ENCODE assay signal across 9 mouse cellular contexts in genomic region chr9:27307265-27307664, GRCm38 (mm10). TPM values are rescaled to one million over a fixed set of nuclear protein-coding genes. Genes with fewer than 3 reads are reported as not detected.
DNase-seq lines count a peak whose midpoint lies in the region; ATAC-seq and TF ChIP-seq lines count a peak whose summit lies in the region.
"Had no signal": no experiment of that assay in that cellular context is flagged by ENCODE, and none has a peak within 500 bp of the region (broad histone marks: within the 10 kb centered on the region; RNA-seq: fewer than 3 reads in every experiment).

No protein-coding gene starts in this region.

- no peak; the same call in none of the 2 replicates for TF ChIP-seq POLR2A in CH12.LX (IDR thresholded peaks at IDR 0.05; ENCODE audit: low read depth, low read length)

- dilution Hi-C loops in CH12.LX (cut with MboI; ENCODE audit: extremely low pct_ligation_motif_present, extremely low pct_unique_long_range_greater_than_20kb, low sequenced_read_pairs): no loop called here

- DNase-seq in CH12.LX (ENCODE audit: extremely low read depth): peak; percentile 83
- peak; percentile 96 for DNase-seq in brain, adult 2 months (ENCODE audit: low read depth, low spot score)
- no peak for DNase-seq in midbrain, embryonic 11.5 days (ENCODE audit: low spot score, missing footprints)
- DNase-seq in kidney, adult 18-20 months: no peak
- no peak for DNase-seq in layer of hippocampus, adult 9-10 months (ENCODE audit: low spot score)
- DNase-seq in kidney, adult 8-10 months: no peak
- DNase-seq in adrenal gland, adult 2 months: no peak

- peak overlapping the region; percentile 10; the same call in 1 of the 2 replicates for H3K9ac ChIP-seq in CH12.LX (ENCODE audit: insufficient read depth, low read depth)
- H3K9ac ChIP-seq in forebrain, embryonic 13.5 days: 0 out of 2 replicates have a peak overlapping the region, but pooled peaks have one; percentile 23
- 0 out of 2 replicates have a peak overlapping the region, but pooled peaks have one; percentile 9 for H3K9ac ChIP-seq in midbrain, embryonic 11.5 days (ENCODE audit: low read length)
- H3K9ac ChIP-seq: lung, embryonic 14.5 days had no signal

- peak overlapping the region; percentile 84 for H3K27ac ChIP-seq in CH12.LX (ENCODE audit: insufficient read depth, low read depth)
- H3K27ac ChIP-seq in forebrain, embryonic 13.5 days: peak overlapping the region; percentile 78
- no peak overlapping the region for H3K27ac ChIP-seq in midbrain, embryonic 11.5 days (ENCODE audit: low read depth, low read length)

- no peak; the same call in none of the 2 replicates for TF ChIP-seq RAD21 in CH12.LX (IDR thresholded peaks at IDR 0.05; ENCODE audit: low read depth, low read length)

- peaks cover 48 to 98% of the 10 kb centered on the region in 2 experiments for H3K4me1 ChIP-seq in CH12.LX (ENCODE audit: control insufficient read depth in 1 of 2, insufficient read depth in 2 of 2)
- peaks cover 73% of the 10 kb centered on the region for H3K4me1 ChIP-seq in forebrain, embryonic 13.5 days
- H3K4me1 ChIP-seq in midbrain, embryonic 11.5 days (ENCODE audit: control insufficient read depth, insufficient read depth, low read length): peaks cover 27% of the 10 kb centered on the region

- 4% methylated on average over 3 of the region's 3 CpGs for WGBS in forebrain, embryonic 13.5 days
- WGBS in midbrain, embryonic 11.5 days: 13% methylated on average over 3 of the region's 3 CpGs

- H3K79me2 ChIP-seq in CH12.LX (replicated peaks; ENCODE audit: control insufficient read depth, extremely low read depth, insufficient read depth, poor library complexity, severe bottlenecking): peaks cover 24% of the 10 kb centered on the region

- H3K27me3 ChIP-seq in CH12.LX (replicated peaks): no peaks in the 10 kb centered on the region
- H3K27me3 ChIP-seq in forebrain, embryonic 13.5 days: no peaks in the 10 kb centered on the region
- no peaks in the 10 kb centered on the region for H3K27me3 ChIP-seq in midbrain, embryonic 11.5 days (ENCODE audit: control insufficient read depth, insufficient read depth, low read length)

- ATAC-seq in forebrain, embryonic 13.5 days: peak; percentile 76
- ATAC-seq in midbrain, embryonic 11.5 days (ENCODE audit: low FRiP score): peak; percentile 45

- TF ChIP-seq CTCF in CH12.LX (conservative IDR thresholded peaks at IDR 0.05 in 1 of 2, IDR thresholded peaks at IDR 0.05 in 1 of 2; ENCODE audit: low read depth in 2 of 2, low read length in 2 of 2): no peak

- H3K4me2 ChIP-seq in CH12.LX (ENCODE audit: insufficient read depth, low read depth, poor library complexity, severe bottlenecking): peak overlapping the region; percentile 71
- H3K4me2 ChIP-seq in forebrain, embryonic 13.5 days: no peak overlapping the region; the same call in 1 of the 2 replicates
- no peak overlapping the region for H3K4me2 ChIP-seq in midbrain, embryonic 11.5 days
- H3K4me2 ChIP-seq: lung, embryonic 14.5 days had no signal

- H3K36me3 ChIP-seq in CH12.LX (replicated peaks in 1 of 2; ENCODE audit: control insufficient read depth in 1 of 2, insufficient read depth in 1 of 2, low read length in 1 of 2): peaks cover 16 to 26% of the 10 kb centered on the region in 2 experiments
- H3K36me3 ChIP-seq in forebrain, embryonic 13.5 days (ENCODE audit: poor library complexity, severe bottlenecking): peaks cover 19% of the 10 kb centered on the region
- H3K36me3 ChIP-seq in midbrain, embryonic 11.5 days (ENCODE audit: control insufficient read depth, insufficient read depth, low read length): no peaks in the 10 kb centered on the region

- no peak overlapping the region for H3K4me3 ChIP-seq in CH12.LX (replicated peaks in 1 of 3; ENCODE audit: low read depth in 2 of 3, low read length in 2 of 3, poor library complexity in 1 of 3)
- H3K4me3 ChIP-seq in forebrain, embryonic 13.5 days: no peak overlapping the region
- no peak overlapping the region for H3K4me3 ChIP-seq in midbrain, embryonic 11.5 days (ENCODE audit: low read depth, low read length)

- in situ Hi-C loops in CH12.LX (cut with MboI; ENCODE audit: low pct_ligation_motif_present, low pct_unique_long_range_greater_than_20kb, low sequenced_read_pairs): loop anchor here (5.0 kb wide), 1 partner anchor 35 kb away; no protein-coding TSS in a partner anchor

- TF ChIP-seq EP300 in CH12.LX (IDR thresholded peaks at IDR 0.05; ENCODE audit: low read length): peak; percentile 85

- H3K9me3 ChIP-seq in CH12.LX (replicated peaks; ENCODE audit: low read length): no peaks in the 10 kb centered on the region
- no peaks in the 10 kb centered on the region for H3K9me3 ChIP-seq in forebrain, embryonic 13.5 days (replicated peaks)
- H3K9me3 ChIP-seq in midbrain, embryonic 11.5 days (ENCODE audit: control insufficient read depth, low read length): no peaks in the 10 kb centered on the region

TF ChIP-seq in CH12.LX, 34 proteins besides CTCF, POLR2A, EP300 and RAD21:
- TF ChIP-seq CHD1 (IDR thresholded peaks at IDR 0.05; ENCODE audit: low read depth, low read length) (peak; percentile 47; the same call in 1 of the 2 replicates), HCFC1 (IDR thresholded peaks at IDR 0.05; ENCODE audit: low read depth, low read length) (peak; percentile 54), USF1 (IDR thresholded peaks at IDR 0.05; ENCODE audit: low read depth, low read length) (no peak), GABPA (IDR thresholded peaks at IDR 0.05; ENCODE audit: insufficient replicate concordance, low read depth, low read length) (no peak), POLR2AphosphoS2 (IDR thresholded peaks at IDR 0.05; ENCODE audit: low read depth, low read length) (peak; percentile 52; the same call in 1 of the 2 replicates), JUND (conservative IDR thresholded peaks at IDR 0.05; ENCODE audit: low read depth, low read length) (peak; percentile 89), MEF2A (IDR thresholded peaks at IDR 0.05; ENCODE audit: borderline replicate concordance, low read depth, low read length) (peak; percentile 100), MXI1 (IDR thresholded peaks at IDR 0.05; ENCODE audit: low read depth, low read length) (peak; percentile 43; the same call in 1 of the 2 replicates), MYC (IDR thresholded peaks at IDR 0.05; ENCODE audit: low read depth, low read length) (peak; percentile 49; the same call in 1 of the 2 replicates), USF2 (conservative IDR thresholded peaks at IDR 0.05; ENCODE audit: low read depth, low read length) (no peak), ZNF384 (IDR thresholded peaks at IDR 0.05; ENCODE audit: low read depth, low read length) (peak; percentile 70), ETS1 (conservative IDR thresholded peaks at IDR 0.05; ENCODE audit: low read depth, low read length) (peak; percentile 94), MAZ (IDR thresholded peaks at IDR 0.05; ENCODE audit: low read depth, low read length) (peak; percentile 90), TCF12 (IDR thresholded peaks at IDR 0.05; ENCODE audit: low read depth, low read length) (peak; percentile 84), MAFK (IDR thresholded peaks at IDR 0.05; ENCODE audit: insufficient replicate concordance, low read length) (0 out of 2 replicates have a peak, but pooled peaks have one; percentile 29), PAX5 (IDR thresholded peaks at IDR 0.05; ENCODE audit: low read length) (no peak), SMC3 (IDR thresholded peaks at IDR 0.05; ENCODE audit: low read depth, low read length) (peak; percentile 6; the same call in 1 of the 2 replicates), JUN (IDR thresholded peaks at IDR 0.05; ENCODE audit: insufficient read depth, low read depth, low read length) (peak; percentile 99), NRF1 (IDR thresholded peaks at IDR 0.05; ENCODE audit: low read depth, low read length) (0 out of 2 replicates have a peak, but pooled peaks have one; percentile 14), ELF1 (IDR thresholded peaks at IDR 0.05; ENCODE audit: low read depth, low read length) (peak; percentile 87), TBP (conservative IDR thresholded peaks at IDR 0.05; ENCODE audit: low read depth, low read length) (peak; percentile 54; the same call in 1 of the 2 replicates), ZC3H11A (IDR thresholded peaks at IDR 0.05; ENCODE audit: low read depth, low read length) (no peak), IRF4 (IDR thresholded peaks at IDR 0.05; ENCODE audit: low read depth, low read length) (peak; percentile 84), CHD2 (IDR thresholded peaks at IDR 0.05; ENCODE audit: low read length) (peak; percentile 93), MAX (IDR thresholded peaks at IDR 0.05; ENCODE audit: low read length) (peak; percentile 46; the same call in 1 of the 2 replicates), NELFE (IDR thresholded peaks at IDR 0.05; ENCODE audit: low read depth, low read length) (0 out of 2 replicates have a peak, but pooled peaks have one; percentile 46), SIN3A (IDR thresholded peaks at IDR 0.05; ENCODE audit: low read length) (peak; percentile 85), E2F4 (IDR thresholded peaks at IDR 0.05; ENCODE audit: insufficient replicate concordance, low read depth, low read length) (no peak), ZMIZ1 (IDR thresholded peaks at IDR 0.05; ENCODE audit: low read depth, low read length) (peak; percentile 79), RCOR1 (conservative IDR thresholded peaks at IDR 0.05; ENCODE audit: low read depth, low read length) (peak; percentile 93), BHLHE40 (IDR thresholded peaks at IDR 0.05; ENCODE audit: low read depth, low read length) (peak; percentile 96), KAT2A (IDR thresholded peaks at IDR 0.05; ENCODE audit: insufficient replicate concordance, low read length) (0 out of 2 replicates have a peak, but pooled peaks have one; percentile 53), UBTF (IDR thresholded peaks at IDR 0.05; ENCODE audit: low read depth, low read length) (no peak), ZKSCAN1 (IDR thresholded peaks at IDR 0.05; ENCODE audit: borderline replicate concordance, low read depth, low read length) (no peak)

RNA-seq across cellular contexts. Expression of gene Igsf9b, which starts 8.3 kb away (rescaled TPM):
- total RNA-seq in CH12.LX (2012; rRNA removed): 7.4 and 12.4 TPM in 2 replicates
- 1.8 and 2.0 TPM in 2 replicates for total RNA-seq in CH12.LX (2014; rRNA removed)
- 4.5 and 5.2 TPM in 2 replicates for polyA plus RNA-seq in CH12.LX (2012; ENCODE audit: insufficient read length, low read depth)
- 9.4 and 11.8 TPM in 2 replicates for polyA plus RNA-seq in forebrain, embryonic 13.5 days (2015; fragmentation: Nextera tagmentation; extraction: Ambion mirVana)
- 4.2 and 5.2 TPM in 2 replicates for polyA plus RNA-seq in midbrain, embryonic 11.5 days (2014; fragmentation: Nextera tagmentation; extraction: Ambion mirVana)
- total RNA-seq in adrenal gland, adult 2 months (2021): 1 to 10 TPM; 3.0 to 3.6 TPM
- 2.1 and 2.5 TPM in 2 replicates for polyA plus RNA-seq in adrenal gland, adult 2 months (2012; rRNA removed)

Comparison
In these comparisons a context has a peak if more than half of its experiments do, and no peak if none do; other contexts are left out.
1. DNase-seq: peak in CH12.LX (single experiment) and brain, adult 2 months (single experiment); none in midbrain, embryonic 11.5 days (single experiment), kidney, adult 18-20 months (single experiment), layer of hippocampus, adult 9-10 months (single experiment), kidney, adult 8-10 months (0 of 2) and adrenal gland, adult 2 months (single experiment).
2. Peak in every context shown above with its lines, with median percentiles within 50 percentile points of each other: H3K9ac ChIP-seq.